In genomic region chr14:11554306-11555041, GRCm38 (mm10) we compare ENCODE assay signal across 8 mouse cellular contexts. TPM values are rescaled to one million over a fixed set of nuclear protein-coding genes. Genes with fewer than 3 reads are reported as not detected.
DNase-seq lines count a peak whose midpoint lies in the region; ATAC-seq and TF ChIP-seq lines count a peak whose summit lies in the region.

No protein-coding gene starts in this region.

- ATAC-seq in lung, embryonic 14.5 days (ENCODE audit: insufficient read depth) = peak; percentile 47
- no peak for ATAC-seq in megakaryocyte-erythroid progenitor cell, adult 5-6 weeks (replicated peaks; ENCODE audit: low FRiP score, low TSS enrichment, poor library complexity, severe bottlenecking)

- peak overlapping the region; percentile 98 for H3K27ac ChIP-seq in lung, embryonic 14.5 days (ENCODE audit: low read depth)

- peaks cover 2% of the 10 kb centered on the region; the same call in 1 of the 2 replicates for H3K4me1 ChIP-seq in lung, embryonic 14.5 days (ENCODE audit: insufficient read depth)

- peak overlapping the region; percentile 98 for H3K4me2 ChIP-seq in lung, embryonic 14.5 days

- peak overlapping the region; percentile 75 for H3K4me3 ChIP-seq in lung, embryonic 14.5 days (ENCODE audit: low read depth, low read length)

- no peaks in the 10 kb centered on the region for H3K36me3 ChIP-seq in lung, embryonic 14.5 days (ENCODE audit: insufficient read depth)

- DNase-seq in MN1 (ENCODE audit: low spot score) = peak; percentile 53
- peak; percentile 69 for DNase-seq in cerebellum, adult 9-10 months
- DNase-seq in frontal cortex, adult 2 months (ENCODE audit: extremely low spot score in 1 of 2, low spot score in 1 of 2) = peak; percentile 21 to 56
- DNase-seq in heart, postnatal 4 days = peak; percentile 72
- peak; percentile 62 to 67 for DNase-seq in layer of hippocampus, postnatal 10 days (ENCODE audit: low spot score in 2 of 2)
- peak; percentile 73 for DNase-seq in lung, embryonic 14.5 days
- DNase-seq in retina, embryonic 14.5 days (ENCODE audit: low spot score) = peak; percentile 77

- no peaks in the 10 kb centered on the region for H3K27me3 ChIP-seq in lung, embryonic 14.5 days (ENCODE audit: insufficient read depth, low read length)

- no peak for TF ChIP-seq CTCF in lung, embryonic 14.5 days (IDR thresholded peaks at IDR 0.05; ENCODE audit: low read depth)

- H3K9me3 ChIP-seq in lung, embryonic 14.5 days (ENCODE audit: low read depth, low read length) = no peaks in the 10 kb centered on the region

- under 1% methylated on average over 46 of the region's 46 CpGs for WGBS in lung, embryonic 14.5 days

- peak overlapping the region; percentile 91 for H3K9ac ChIP-seq in lung, embryonic 14.5 days

RNA-seq across cellular contexts. Expression of gene Ptprg, which starts 1.1 kb away (rescaled TPM):
- polyA plus RNA-seq in frontal cortex, adult 2 months (2012; rRNA removed) = 28.2 and 37.9 TPM in 2 replicates
- 10 to 100 TPM; 69.3 to 72.5 TPM for total RNA-seq in heart, postnatal 4 days (2021)
- 100 to 1,000 TPM; 159 to 164 TPM for total RNA-seq in layer of hippocampus, postnatal 10 days (2021)
- 37.0 and 43.2 TPM in 2 replicates for polyA plus RNA-seq in lung, embryonic 14.5 days (2014; fragmentation: Nextera tagmentation; extraction: Ambion mirVana)
- total RNA-seq in megakaryocyte-erythroid progenitor cell, adult 5-6 weeks (2014; fragmentation: Nextera tagmentation) = not detected in 2 replicates
- total RNA-seq in megakaryocyte-erythroid progenitor cell, adult 5-6 weeks (2017) = not detected in 2 replicates

Comparison
In these comparisons a context has a peak if more than half of its experiments do, and no peak if none do; other contexts are left out.
1. RNA of gene Ptprg, which starts 1.1 kb away (total RNA-seq): 159 to 164 TPM in layer of hippocampus, postnatal 10 days and 69.3 to 72.5 TPM in heart, postnatal 4 days; not detected in megakaryocyte-erythroid progenitor cell, adult 5-6 weeks; every median in the first group is over 10 times any median in the second.
2. Peak in every context shown above with its lines, with median percentiles within 50 percentile points of each other: DNase-seq.